Mouse (Mus musculus): ENCODE results near the gene Syngr3. TPM values are rescaled to one million over a fixed set of nuclear protein-coding genes. Genes with fewer than 3 reads are reported as not detected.
"Not testable (repeated sequence)": the region's sequence is repeated elsewhere in the genome, so short reads cannot be mapped to it uniquely, and the experiment has no call there.

Syngr3 gene
- polyA plus RNA-seq, 1 experiment from 2014 or later: 6.2 TPM

DNA sequence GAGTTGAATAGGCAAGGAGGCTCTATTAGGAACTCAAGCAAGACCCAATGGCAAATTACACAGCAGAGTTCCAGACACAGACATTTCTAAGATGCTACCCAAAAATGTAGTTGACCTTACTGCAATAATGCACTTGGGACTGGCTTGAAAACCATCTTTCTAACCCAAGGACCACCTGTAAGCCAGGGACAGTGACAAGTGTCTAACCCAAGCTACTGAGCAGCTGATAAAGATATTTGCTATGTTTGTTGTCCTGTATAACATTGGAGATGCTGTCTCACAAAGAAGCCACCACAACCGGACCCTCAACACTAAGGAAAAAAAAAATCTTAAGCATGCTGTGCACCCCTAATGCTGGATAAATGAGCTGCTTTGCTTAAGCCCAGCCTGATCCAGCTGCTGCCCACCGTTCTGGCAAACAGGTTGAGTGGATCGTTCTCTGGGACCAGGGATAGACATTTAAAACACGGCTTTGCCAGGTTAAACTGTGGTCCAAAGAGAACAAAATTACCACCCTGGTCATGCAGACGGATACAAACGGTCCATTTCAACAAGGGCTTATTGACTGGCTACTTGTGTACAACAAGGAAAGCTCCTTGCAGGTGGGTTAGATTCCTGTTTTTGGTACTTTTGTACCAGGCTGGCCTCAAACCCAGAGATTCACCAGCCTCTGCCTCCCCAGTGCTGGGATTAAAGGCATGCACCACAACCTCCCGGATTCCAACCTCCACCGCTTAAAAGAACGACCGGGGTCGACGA, 33.5 kb upstream of the Syngr3 start:
- WGBS: 5% methylated on average over 12 of the region's 12 CpGs
- peaks cover 8% of the 10 kb centered on the region for H3K36me3 ChIP-seq (replicated peaks; ENCODE audit: control insufficient read depth, insufficient read depth, low read depth, low read length)
- H3K4me2 ChIP-seq (ENCODE audit: low read depth, low read length): peak overlapping the region; percentile 56
- H3K9ac ChIP-seq (replicated peaks; ENCODE audit: low read length): peak overlapping the region; percentile 71
- ATAC-seq (replicated peaks; ENCODE audit: insufficient number of reproducible peaks, low FRiP score, low TSS enrichment, low read depth): no peak
- no peaks in the 10 kb centered on the region for H3K27me3 ChIP-seq (ENCODE audit: control insufficient read depth, insufficient read depth, low read length)
- H3K4me3 ChIP-seq (ENCODE audit: low read depth, low read length): peak overlapping the region; percentile 60
- no peak overlapping the region for H3K27ac ChIP-seq (replicated peaks; ENCODE audit: low read depth, low read length)
- no peaks in the 10 kb centered on the region for H3K9me3 ChIP-seq (replicated peaks; ENCODE audit: control insufficient read depth, low read length)
- no peak for DNase-seq (ENCODE audit: low spot score)
- H3K4me1 ChIP-seq (ENCODE audit: control insufficient read depth, insufficient read depth, low read length): no peaks in the 10 kb centered on the region; the same call in 1 of the 2 replicates

DNA sequence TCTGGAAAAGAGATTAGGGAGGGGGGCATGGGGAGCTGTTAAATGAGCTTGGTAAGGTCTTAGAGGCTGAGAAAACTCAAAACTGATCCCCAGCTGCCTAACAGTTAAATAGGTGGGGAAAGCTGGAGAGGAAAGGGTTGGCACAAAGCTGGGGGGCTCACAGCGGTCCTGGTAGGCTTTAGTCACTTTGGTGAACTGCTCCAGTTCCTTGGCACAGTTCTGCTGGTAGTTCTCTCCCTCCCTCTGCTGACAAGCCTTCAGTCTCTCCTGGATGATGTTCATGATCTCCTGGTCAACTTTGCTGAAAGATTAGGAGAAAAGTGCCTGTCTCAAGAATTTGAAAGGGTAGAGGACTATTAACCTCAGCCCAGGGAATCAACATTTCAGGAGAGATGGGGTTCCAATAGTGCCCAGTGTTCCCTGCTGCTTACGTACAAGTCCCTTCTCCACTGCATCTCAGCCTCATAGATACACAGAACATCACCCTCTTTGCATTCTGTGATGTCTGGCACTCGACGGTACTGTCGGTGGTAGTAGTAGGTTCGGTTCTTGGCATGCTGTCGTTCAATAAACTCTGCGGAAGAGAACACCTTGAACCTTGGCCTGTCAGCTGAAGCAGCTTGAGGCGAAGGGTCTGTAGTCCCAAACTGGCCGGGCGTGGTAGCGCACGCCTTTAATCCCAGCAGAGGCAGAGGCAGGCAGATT, 32.6 kb upstream of the Syngr3 start:
- Histone ChIP-seq H3K4me3 (ENCODE audit: low read depth, low read length) (0 out of 2 replicates have a peak overlapping the region, but pooled peaks have one; percentile 4), H3K27me3 (ENCODE audit: control insufficient read depth, insufficient read depth, low read length) (no peaks in the 10 kb centered on the region), H3K4me2 (ENCODE audit: low read depth, low read length) (peak overlapping the region; percentile 8; the same call in 1 of the 2 replicates), H3K9ac (replicated peaks; ENCODE audit: low read length) (no peak overlapping the region), H3K36me3 (replicated peaks; ENCODE audit: control insufficient read depth, insufficient read depth, low read depth, low read length) (peaks cover 8% of the 10 kb centered on the region), H3K9me3 (replicated peaks; ENCODE audit: control insufficient read depth, low read length) (no peaks in the 10 kb centered on the region), H3K27ac (replicated peaks; ENCODE audit: low read depth, low read length) (no peak overlapping the region), H3K4me1 (ENCODE audit: control insufficient read depth, insufficient read depth, low read length) (no peaks in the 10 kb centered on the region; the same call in 1 of the 2 replicates)
- DNase-seq (ENCODE audit: low spot score) (no peak), ATAC-seq (replicated peaks; ENCODE audit: insufficient number of reproducible peaks, low FRiP score, low TSS enrichment, low read depth) (no peak)
- 37% methylated on average over 13 of the region's 13 CpGs for WGBS

DNA sequence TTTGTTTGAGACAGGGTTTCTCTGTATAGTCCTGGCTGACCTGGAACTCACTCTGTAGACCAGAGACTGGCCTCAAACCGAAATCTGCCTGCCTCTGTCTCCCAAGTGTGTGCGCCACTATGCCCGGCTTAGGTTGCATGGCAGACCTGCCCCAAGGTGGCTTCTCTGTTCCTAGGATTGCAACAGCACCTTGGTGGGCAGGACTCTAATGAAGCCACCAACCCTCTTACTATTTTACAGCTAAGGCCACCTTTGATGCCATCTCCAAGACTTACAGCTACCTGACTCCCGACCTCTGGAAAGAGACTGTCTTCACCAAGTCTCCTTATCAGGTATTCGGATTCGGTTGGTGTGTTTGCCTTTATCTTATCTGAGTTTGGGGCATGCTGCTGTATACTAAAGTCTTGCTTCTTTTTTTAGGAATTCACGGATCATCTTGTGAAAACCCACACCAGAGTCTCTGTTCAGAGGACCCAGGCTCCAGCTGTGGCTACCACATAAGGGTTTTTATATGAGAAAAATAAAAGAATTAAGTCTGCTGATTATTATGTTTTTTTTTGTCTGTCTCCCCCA, 31.7 kb upstream of the Syngr3 start:
- 65% methylated on average over 7 of the region's 7 CpGs for WGBS
- not testable (repeated sequence) for DNase-seq (ENCODE audit: low spot score); H3K27ac ChIP-seq (replicated peaks; ENCODE audit: low read depth, low read length); H3K4me1 ChIP-seq (ENCODE audit: control insufficient read depth, insufficient read depth, low read length); H3K27me3 ChIP-seq (ENCODE audit: control insufficient read depth, insufficient read depth, low read length); ATAC-seq (replicated peaks; ENCODE audit: insufficient number of reproducible peaks, low FRiP score, low TSS enrichment, low read depth); H3K36me3 ChIP-seq (replicated peaks; ENCODE audit: control insufficient read depth, insufficient read depth, low read depth, low read length); H3K9me3 ChIP-seq (replicated peaks; ENCODE audit: control insufficient read depth, low read length)
- Histone ChIP-seq H3K9ac (replicated peaks; ENCODE audit: low read length) (peak overlapping the region; percentile 43), H3K4me3 (ENCODE audit: low read depth, low read length) (peak overlapping the region; percentile 75), H3K4me2 (ENCODE audit: low read depth, low read length) (peak overlapping the region; percentile 49)

- not testable (repeated sequence) for H3K27ac ChIP-seq (replicated peaks; ENCODE audit: low read depth, low read length); H3K4me1 ChIP-seq (ENCODE audit: control insufficient read depth, insufficient read depth, low read length); ATAC-seq (replicated peaks; ENCODE audit: insufficient number of reproducible peaks, low FRiP score, low TSS enrichment, low read depth); H3K27me3 ChIP-seq (ENCODE audit: control insufficient read depth, insufficient read depth, low read length); H3K9me3 ChIP-seq (replicated peaks; ENCODE audit: control insufficient read depth, low read length); H3K36me3 ChIP-seq (replicated peaks; ENCODE audit: control insufficient read depth, insufficient read depth, low read depth, low read length); DNase-seq (ENCODE audit: low spot score)
- peak overlapping the region; percentile 84 for H3K9ac ChIP-seq (replicated peaks; ENCODE audit: low read length)
- H3K4me2 ChIP-seq (ENCODE audit: low read depth, low read length): peak overlapping the region; percentile 85
- H3K4me3 ChIP-seq (ENCODE audit: low read depth, low read length): peak overlapping the region; percentile 75
- 0% methylated on average over 11 of the region's 11 CpGs for WGBS
Measured at GRCm38 (mm10) chr17:24720616-24721015, 30.9 kb upstream of the Syngr3 start.

DNA sequence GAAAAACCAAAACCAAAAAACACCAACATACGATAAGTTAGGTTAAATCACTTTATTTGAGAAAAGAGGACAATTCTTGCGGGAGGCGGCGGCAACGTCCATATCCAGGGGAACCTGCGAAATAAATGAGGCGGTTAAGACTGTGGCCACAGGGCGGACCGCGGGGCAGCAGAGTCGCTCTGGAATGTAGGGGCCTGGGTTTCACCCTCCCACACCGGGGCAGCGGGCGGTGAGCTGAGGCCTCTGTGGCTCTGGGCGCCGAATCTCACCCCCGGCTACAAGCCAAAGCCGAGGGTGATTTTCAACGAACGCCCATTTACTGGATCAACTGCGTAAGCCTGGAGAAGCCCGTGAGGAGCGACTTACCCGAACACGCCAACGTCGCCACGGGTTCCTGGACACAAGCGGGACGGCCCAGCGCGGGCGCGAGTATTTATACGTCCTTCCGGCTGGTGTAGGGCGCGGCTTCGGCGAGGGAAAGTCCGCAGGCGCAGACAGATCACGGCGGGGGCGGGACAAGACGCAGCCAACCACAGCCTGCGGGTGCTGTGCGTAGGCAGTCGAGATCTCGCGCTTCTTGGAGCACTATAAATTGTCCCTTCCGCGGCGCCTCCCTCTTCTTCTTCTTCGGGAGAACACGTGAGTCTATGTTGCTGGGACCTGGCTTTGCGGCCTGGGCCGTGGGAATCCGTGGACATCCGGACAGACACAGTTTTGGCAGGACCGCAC, 29.9 kb upstream of the Syngr3 start:
- ATAC-seq (replicated peaks; ENCODE audit: insufficient number of reproducible peaks, low FRiP score, low TSS enrichment, low read depth): peak; percentile 95
- peak overlapping the region; percentile 86 for H3K9ac ChIP-seq (replicated peaks; ENCODE audit: low read length)
- H3K9me3 ChIP-seq (replicated peaks; ENCODE audit: control insufficient read depth, low read length): no peaks in the 10 kb centered on the region
- peak; percentile 99 for DNase-seq (ENCODE audit: low spot score)
- peak overlapping the region; percentile 62; the same call in 1 of the 2 replicates for H3K27ac ChIP-seq (replicated peaks; ENCODE audit: low read depth, low read length)
- H3K27me3 ChIP-seq (ENCODE audit: control insufficient read depth, insufficient read depth, low read length): no peaks in the 10 kb centered on the region; the same call in 1 of the 2 replicates
- H3K4me3 ChIP-seq (ENCODE audit: low read depth, low read length): peak overlapping the region; percentile 75
- WGBS: under 1% methylated on average over 61 of the region's 61 CpGs
- peaks cover 8% of the 10 kb centered on the region for H3K36me3 ChIP-seq (replicated peaks; ENCODE audit: control insufficient read depth, insufficient read depth, low read depth, low read length)
- H3K4me2 ChIP-seq (ENCODE audit: low read depth, low read length): peak overlapping the region; percentile 85
- no peaks in the 10 kb centered on the region; the same call in 1 of the 2 replicates for H3K4me1 ChIP-seq (ENCODE audit: control insufficient read depth, insufficient read depth, low read length)

DNA sequence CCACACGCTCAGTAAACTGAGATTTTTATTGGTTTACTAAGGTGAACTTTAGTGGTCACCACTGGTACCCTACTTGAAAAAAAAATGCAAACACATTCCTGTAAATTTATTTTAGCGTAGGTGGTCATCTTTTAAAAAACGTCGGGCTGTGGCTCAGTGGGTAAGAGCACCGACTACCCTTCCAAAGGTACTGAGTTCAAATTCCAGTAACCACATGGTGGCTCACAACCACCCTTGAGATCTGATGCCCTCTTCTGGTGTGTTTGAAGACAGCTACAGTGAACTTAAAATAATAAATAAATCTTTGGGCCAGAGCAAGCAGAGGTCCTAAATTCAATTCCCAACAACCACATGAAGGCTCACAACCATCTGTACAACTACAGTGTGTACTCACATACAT, 29.2 kb upstream of the Syngr3 start:
- not testable (repeated sequence) for H3K27ac ChIP-seq (replicated peaks; ENCODE audit: low read depth, low read length); ATAC-seq (replicated peaks; ENCODE audit: insufficient number of reproducible peaks, low FRiP score, low TSS enrichment, low read depth)

GRCm38 (mm10) chr17:24717943-24718342, 28.2 kb upstream of the Syngr3 start, which contains the start of the genes Rnf151 and Rps2:
Gene Rnf151 (minus strand): TSS chr17:24718063.
Gene Rps2 (plus strand): TSS chr17:24718116.
- no peak within 1 kb of the TSS for H3K27ac ChIP-seq (replicated peaks; ENCODE audit: low read depth, low read length)
- peak within 1 kb of the TSS; percentile 36 for H3K4me2 ChIP-seq (ENCODE audit: low read depth, low read length)
- no peaks in the 10 kb centered on the region for H3K9me3 ChIP-seq (replicated peaks; ENCODE audit: control insufficient read depth, low read length)
- DNase-seq (ENCODE audit: low spot score): no peak
- ATAC-seq (replicated peaks; ENCODE audit: insufficient number of reproducible peaks, low FRiP score, low TSS enrichment, low read depth): no peak
- WGBS: 82% methylated on average over 4 of the region's 4 CpGs
- H3K36me3 ChIP-seq (replicated peaks; ENCODE audit: control insufficient read depth, insufficient read depth, low read depth, low read length): peaks cover 8% of the 10 kb centered on the region
- H3K4me3 ChIP-seq (ENCODE audit: low read depth, low read length): peak within 1 kb of the TSS; percentile 75
- H3K4me1 ChIP-seq (ENCODE audit: control insufficient read depth, insufficient read depth, low read length): no peaks in the 10 kb centered on the region
- no peak within 1 kb of the TSS for H3K9ac ChIP-seq (replicated peaks; ENCODE audit: low read length)
- no peaks in the 10 kb centered on the region; the same call in 1 of the 2 replicates for H3K27me3 ChIP-seq (ENCODE audit: control insufficient read depth, insufficient read depth, low read length)

More for the DNA sequence above, 29.2 kb upstream of the Syngr3 start:
- not testable (repeated sequence) for H3K9me3 ChIP-seq (replicated peaks; ENCODE audit: control insufficient read depth, low read length); H3K27me3 ChIP-seq (ENCODE audit: control insufficient read depth, insufficient read depth, low read length); H3K36me3 ChIP-seq (replicated peaks; ENCODE audit: control insufficient read depth, insufficient read depth, low read depth, low read length); H3K4me1 ChIP-seq (ENCODE audit: control insufficient read depth, insufficient read depth, low read length); DNase-seq (ENCODE audit: low spot score)
- 61% methylated on average over 5 of the region's 5 CpGs for WGBS
- Histone ChIP-seq H3K4me2 (ENCODE audit: low read depth, low read length) (peak overlapping the region; percentile 36), H3K9ac (replicated peaks; ENCODE audit: low read length) (peak overlapping the region; percentile 86), H3K4me3 (ENCODE audit: low read depth, low read length) (peak overlapping the region; percentile 75)
